In genomic region chr10:80196167-80196566, GRCm38 (mm10) we compare ENCODE assay signal across 27 mouse cellular contexts. TPM values are rescaled to one million over a fixed set of nuclear protein-coding genes. Genes with fewer than 3 reads are reported as not detected.
DNase-seq lines count a peak whose midpoint lies in the region; ATAC-seq and TF ChIP-seq lines count a peak whose summit lies in the region.
"Had no signal": no experiment of that assay in that cellular context is flagged by ENCODE, and none has a peak within 500 bp of the region (broad histone marks: within the 10 kb centered on the region; RNA-seq: fewer than 3 reads in every experiment).

No protein-coding gene starts in this region.

- ATAC-seq in forebrain, postnatal 0 days: no peak
- ATAC-seq in hindbrain, embryonic 11.5 days (ENCODE audit: low FRiP score): no peak
- no peak for ATAC-seq in midbrain, embryonic 11.5 days (ENCODE audit: low FRiP score)
- ATAC-seq in midbrain, embryonic 15.5 days (replicated peaks): no peak
- ATAC-seq: CD4-positive, CD25-positive, alpha-beta regulatory T cell, adult 4 months; forebrain, embryonic 14.5 days had no signal

- H3K27me3 ChIP-seq in forebrain, embryonic 10.5 days (ENCODE audit: poor library complexity, severe bottlenecking): peaks cover 66% of the 10 kb centered on the region
- H3K27me3 ChIP-seq in forebrain, postnatal 0 days (ENCODE audit: insufficient read depth, low read length): no peaks in the 10 kb centered on the region
- H3K27me3 ChIP-seq in hindbrain, embryonic 10.5 days (ENCODE audit: insufficient read depth, poor library complexity, severe bottlenecking): peaks cover 28% of the 10 kb centered on the region
- H3K27me3 ChIP-seq in hindbrain, embryonic 11.5 days (ENCODE audit: control insufficient read depth, insufficient read depth, low read length): peaks cover 2% of the 10 kb centered on the region; the same call in 1 of the 2 replicates
- peaks cover 4% of the 10 kb centered on the region; the same call in 1 of the 2 replicates for H3K27me3 ChIP-seq in midbrain, embryonic 11.5 days (ENCODE audit: control insufficient read depth, insufficient read depth, low read length)
- no peaks in the 10 kb centered on the region for H3K27me3 ChIP-seq in midbrain, embryonic 15.5 days (replicated peaks)
- H3K27me3 ChIP-seq: hindbrain, embryonic 15.5 days had no signal

- H3K4me3 ChIP-seq in forebrain, embryonic 10.5 days: peak overlapping the region; percentile 19; the same call in 1 of the 2 replicates
- H3K4me3 ChIP-seq in forebrain, postnatal 0 days (ENCODE audit: low read depth, low read length): no peak overlapping the region
- no peak overlapping the region for H3K4me3 ChIP-seq in hindbrain, embryonic 10.5 days
- H3K4me3 ChIP-seq in hindbrain, embryonic 11.5 days (ENCODE audit: low read depth, low read length): no peak overlapping the region
- no peak overlapping the region for H3K4me3 ChIP-seq in midbrain, embryonic 11.5 days (ENCODE audit: low read depth, low read length)
- no peak overlapping the region for H3K4me3 ChIP-seq in midbrain, embryonic 15.5 days
- H3K4me3 ChIP-seq: embryonic facial prominence, embryonic 13.5 days; erythroblast, embryonic 14.5 days; heart, embryonic 12.5 days; heart, embryonic 15.5 days; hindbrain, embryonic 12.5 days; hindbrain, embryonic 15.5 days had no signal

- H3K27ac ChIP-seq in forebrain, embryonic 10.5 days: peak overlapping the region; percentile 69; the same call in 1 of the 2 replicates
- no peak overlapping the region for H3K27ac ChIP-seq in forebrain, postnatal 0 days (ENCODE audit: low read depth, low read length)
- peak overlapping the region; percentile 82; the same call in 1 of the 2 replicates for H3K27ac ChIP-seq in hindbrain, embryonic 10.5 days
- no peak overlapping the region for H3K27ac ChIP-seq in hindbrain, embryonic 11.5 days (ENCODE audit: low read depth, low read length)
- H3K27ac ChIP-seq in midbrain, embryonic 11.5 days (ENCODE audit: low read depth, low read length): peak overlapping the region; percentile 53
- no peak overlapping the region for H3K27ac ChIP-seq in midbrain, embryonic 15.5 days
- H3K27ac ChIP-seq: embryonic facial prominence, embryonic 13.5 days; heart, embryonic 15.5 days; hindbrain, embryonic 12.5 days; hindbrain, embryonic 15.5 days had no signal

- no peak overlapping the region for H3K9ac ChIP-seq in forebrain, postnatal 0 days
- no peak overlapping the region for H3K9ac ChIP-seq in hindbrain, embryonic 11.5 days (ENCODE audit: low read depth, low read length)
- H3K9ac ChIP-seq in midbrain, embryonic 11.5 days (ENCODE audit: low read length): no peak overlapping the region; the same call in 1 of the 2 replicates
- H3K9ac ChIP-seq in midbrain, embryonic 15.5 days: no peak overlapping the region
- H3K9ac ChIP-seq: heart, embryonic 12.5 days; heart, embryonic 15.5 days; hindbrain, embryonic 12.5 days; hindbrain, embryonic 15.5 days had no signal

- H3K9me3 ChIP-seq in forebrain, embryonic 10.5 days: no peaks in the 10 kb centered on the region
- H3K9me3 ChIP-seq in forebrain, postnatal 0 days (ENCODE audit: low read length): no peaks in the 10 kb centered on the region
- H3K9me3 ChIP-seq in hindbrain, embryonic 10.5 days: no peaks in the 10 kb centered on the region
- no peaks in the 10 kb centered on the region for H3K9me3 ChIP-seq in hindbrain, embryonic 11.5 days (ENCODE audit: control insufficient read depth, low read length)
- H3K9me3 ChIP-seq in midbrain, embryonic 11.5 days (ENCODE audit: control insufficient read depth, low read length): no peaks in the 10 kb centered on the region
- H3K9me3 ChIP-seq in midbrain, embryonic 15.5 days: no peaks in the 10 kb centered on the region
- H3K9me3 ChIP-seq: embryonic facial prominence, embryonic 10.5 days; embryonic facial prominence, embryonic 13.5 days; heart, embryonic 12.5 days; heart, embryonic 15.5 days; hindbrain, embryonic 12.5 days; hindbrain, embryonic 15.5 days had no signal

- H3K36me3 ChIP-seq in forebrain, embryonic 10.5 days (replicated peaks): no peaks in the 10 kb centered on the region
- no peaks in the 10 kb centered on the region for H3K36me3 ChIP-seq in forebrain, postnatal 0 days (ENCODE audit: insufficient read depth)
- H3K36me3 ChIP-seq in hindbrain, embryonic 10.5 days: no peaks in the 10 kb centered on the region
- H3K36me3 ChIP-seq in hindbrain, embryonic 11.5 days (ENCODE audit: control insufficient read depth, insufficient read depth, low read length): no peaks in the 10 kb centered on the region
- no peaks in the 10 kb centered on the region for H3K36me3 ChIP-seq in midbrain, embryonic 11.5 days (ENCODE audit: control insufficient read depth, insufficient read depth, low read length)
- H3K36me3 ChIP-seq in midbrain, embryonic 15.5 days (replicated peaks): no peaks in the 10 kb centered on the region
- H3K36me3 ChIP-seq: embryonic facial prominence, embryonic 10.5 days; embryonic facial prominence, embryonic 13.5 days; heart, embryonic 12.5 days; heart, embryonic 15.5 days; hindbrain, embryonic 12.5 days; hindbrain, embryonic 15.5 days had no signal

- H3K4me1 ChIP-seq in forebrain, embryonic 10.5 days: peaks cover 63% of the 10 kb centered on the region
- no peaks in the 10 kb centered on the region for H3K4me1 ChIP-seq in forebrain, postnatal 0 days (ENCODE audit: insufficient read depth)
- peaks cover 66% of the 10 kb centered on the region for H3K4me1 ChIP-seq in hindbrain, embryonic 10.5 days (replicated peaks)
- peaks cover 5% of the 10 kb centered on the region; the same call in 1 of the 2 replicates for H3K4me1 ChIP-seq in hindbrain, embryonic 11.5 days (replicated peaks; ENCODE audit: control insufficient read depth, insufficient read depth, low read length)
- peaks cover 51% of the 10 kb centered on the region for H3K4me1 ChIP-seq in midbrain, embryonic 11.5 days (ENCODE audit: control insufficient read depth, insufficient read depth, low read length)
- peaks cover 8% of the 10 kb centered on the region; the same call in 1 of the 2 replicates for H3K4me1 ChIP-seq in midbrain, embryonic 15.5 days
- H3K4me1 ChIP-seq: embryonic facial prominence, embryonic 13.5 days; hindbrain, embryonic 15.5 days had no signal

- DNase-seq in forebrain, embryonic 10.5 days (ENCODE audit: extremely low spot score, low spot score): no peak
- DNase-seq in forebrain, postnatal 0 days: no peak
- no peak for DNase-seq in hindbrain, embryonic 10.5 days (ENCODE audit: low spot score)
- no peak for DNase-seq in hindbrain, embryonic 11.5 days (ENCODE audit: low spot score)
- no peak for DNase-seq in midbrain, embryonic 11.5 days (ENCODE audit: low spot score, missing footprints)
- peak; percentile 1 for DNase-seq in right cerebral cortex, postnatal 14 days
- DNase-seq in right cerebral cortex, postnatal 36 days (ENCODE audit: low spot score in 2 of 2): no peak
- DNase-seq: adrenal gland, postnatal 25 days; cerebellum, adult 11-12 months; cerebellum, adult 8-10 months; cerebellum, postnatal 10 days; cerebellum, postnatal 36 days; embryo, embryonic 11 days; gastrocnemius, postnatal 10 days; gastrocnemius, postnatal 36 days; heart, postnatal 10 days; heart, postnatal 36 days had no signal

- WGBS in forebrain, embryonic 10.5 days: 95% methylated on average over 1 of the region's 1 CpGs
- WGBS in forebrain, postnatal 0 days: 84% methylated on average over 1 of the region's 1 CpGs
- 79% methylated on average over 1 of the region's 1 CpGs for WGBS in hindbrain, embryonic 10.5 days
- 82% methylated on average over 1 of the region's 1 CpGs for WGBS in hindbrain, embryonic 11.5 days
- 74% methylated on average over 1 of the region's 1 CpGs for WGBS in midbrain, embryonic 11.5 days
- WGBS in midbrain, embryonic 15.5 days: 60% methylated on average over 1 of the region's 1 CpGs

- no peak overlapping the region for H3K4me2 ChIP-seq in forebrain, postnatal 0 days (ENCODE audit: low read depth)
- H3K4me2 ChIP-seq in hindbrain, embryonic 11.5 days (replicated peaks; ENCODE audit: low read depth, low read length): no peak overlapping the region
- H3K4me2 ChIP-seq in midbrain, embryonic 11.5 days: 0 out of 2 replicates have a peak overlapping the region, but pooled peaks have one; percentile 0
- no peak overlapping the region for H3K4me2 ChIP-seq in midbrain, embryonic 15.5 days
- H3K4me2 ChIP-seq: embryonic facial prominence, embryonic 13.5 days; heart, embryonic 12.5 days; heart, embryonic 15.5 days; hindbrain, embryonic 12.5 days; hindbrain, embryonic 15.5 days had no signal

- no peak for TF ChIP-seq CTCF in forebrain, postnatal 0 days (IDR thresholded peaks at IDR 0.05; ENCODE audit: low read depth)

RNA-seq across cellular contexts. Expression of gene Efna2, which starts 16.9 kb away (rescaled TPM):
- polyA plus RNA-seq in forebrain, embryonic 10.5 days (2016; fragmentation: Nextera tagmentation; extraction: Ambion mirVana): 23.2 and 24.2 TPM in 2 replicates
- 29.0 and 30.9 TPM in 2 replicates for total RNA-seq in forebrain, postnatal 0 days (2014; rRNA removed)
- polyA plus RNA-seq in forebrain, postnatal 0 days (2015; fragmentation: Nextera tagmentation; extraction: Ambion mirVana): 30.6 and 31.3 TPM in 2 replicates
- 41.3 and 43.7 TPM in 2 replicates for polyA plus RNA-seq in hindbrain, embryonic 10.5 days (2016; fragmentation: Nextera tagmentation; extraction: Ambion mirVana)
- polyA plus RNA-seq in hindbrain, embryonic 11.5 days (2014; fragmentation: Nextera tagmentation; extraction: Ambion mirVana): 24.8 and 34.2 TPM in 2 replicates
- polyA plus RNA-seq in midbrain, embryonic 11.5 days (2014; fragmentation: Nextera tagmentation; extraction: Ambion mirVana): 78.1 and 91.7 TPM in 2 replicates
- polyA plus RNA-seq in midbrain, embryonic 15.5 days (2015; fragmentation: Nextera tagmentation; extraction: Ambion mirVana): 53.4 and 54.6 TPM in 2 replicates

RNA-seq across cellular contexts. Expression of gene 1600002K03Rik, which starts 23.4 kb away (rescaled TPM):
- polyA plus RNA-seq in forebrain, embryonic 10.5 days (2016; fragmentation: Nextera tagmentation; extraction: Ambion mirVana): 9.8 and 10.7 TPM in 2 replicates
- total RNA-seq in forebrain, postnatal 0 days (2014; rRNA removed): 4.2 and 5.0 TPM in 2 replicates
- 5.0 and 6.0 TPM in 2 replicates for polyA plus RNA-seq in forebrain, postnatal 0 days (2015; fragmentation: Nextera tagmentation; extraction: Ambion mirVana)
- polyA plus RNA-seq in hindbrain, embryonic 10.5 days (2016; fragmentation: Nextera tagmentation; extraction: Ambion mirVana): 12.9 and 14.4 TPM in 2 replicates
- polyA plus RNA-seq in hindbrain, embryonic 11.5 days (2014; fragmentation: Nextera tagmentation; extraction: Ambion mirVana): 7.6 and 9.4 TPM in 2 replicates
- polyA plus RNA-seq in midbrain, embryonic 11.5 days (2014; fragmentation: Nextera tagmentation; extraction: Ambion mirVana): 8.0 and 8.7 TPM in 2 replicates
- polyA plus RNA-seq in midbrain, embryonic 15.5 days (2015; fragmentation: Nextera tagmentation; extraction: Ambion mirVana): 13.3 and 14.7 TPM in 2 replicates

RNA-seq across cellular contexts. Expression of gene Mum1, which starts 30.1 kb away (rescaled TPM):
- polyA plus RNA-seq in forebrain, embryonic 10.5 days (2016; fragmentation: Nextera tagmentation; extraction: Ambion mirVana): 89.4 and 98.3 TPM in 2 replicates
- total RNA-seq in forebrain, postnatal 0 days (2014; rRNA removed): 57.6 and 60.7 TPM in 2 replicates
- polyA plus RNA-seq in forebrain, postnatal 0 days (2015; fragmentation: Nextera tagmentation; extraction: Ambion mirVana): 41.1 and 50.4 TPM in 2 replicates
- polyA plus RNA-seq in hindbrain, embryonic 10.5 days (2016; fragmentation: Nextera tagmentation; extraction: Ambion mirVana): 63.6 and 102 TPM in 2 replicates
- polyA plus RNA-seq in hindbrain, embryonic 11.5 days (2014; fragmentation: Nextera tagmentation; extraction: Ambion mirVana): 49.4 and 57.3 TPM in 2 replicates
- 134 and 142 TPM in 2 replicates for polyA plus RNA-seq in midbrain, embryonic 11.5 days (2014; fragmentation: Nextera tagmentation; extraction: Ambion mirVana)
- polyA plus RNA-seq in midbrain, embryonic 15.5 days (2015; fragmentation: Nextera tagmentation; extraction: Ambion mirVana): 56.4 and 59.5 TPM in 2 replicates

RNA-seq across cellular contexts. Expression of gene Cirbp, which starts 30.4 kb away (rescaled TPM):
- 90.9 and 116 TPM in 2 replicates for polyA plus RNA-seq in forebrain, embryonic 10.5 days (2016; fragmentation: Nextera tagmentation; extraction: Ambion mirVana)
- 345 and 424 TPM in 2 replicates for total RNA-seq in forebrain, postnatal 0 days (2014; rRNA removed)
- 834 and 838 TPM in 2 replicates for polyA plus RNA-seq in forebrain, postnatal 0 days (2015; fragmentation: Nextera tagmentation; extraction: Ambion mirVana)
- polyA plus RNA-seq in hindbrain, embryonic 10.5 days (2016; fragmentation: Nextera tagmentation; extraction: Ambion mirVana): 95.3 and 153 TPM in 2 replicates
- 83.4 and 90.4 TPM in 2 replicates for polyA plus RNA-seq in hindbrain, embryonic 11.5 days (2014; fragmentation: Nextera tagmentation; extraction: Ambion mirVana)
- 81.5 and 87.1 TPM in 2 replicates for polyA plus RNA-seq in midbrain, embryonic 11.5 days (2014; fragmentation: Nextera tagmentation; extraction: Ambion mirVana)
- polyA plus RNA-seq in midbrain, embryonic 15.5 days (2015; fragmentation: Nextera tagmentation; extraction: Ambion mirVana): 364 and 392 TPM in 2 replicates

RNA-seq across cellular contexts. Expression of gene Midn, which starts 48.1 kb away (rescaled TPM):
- polyA plus RNA-seq in forebrain, embryonic 10.5 days (2016; fragmentation: Nextera tagmentation; extraction: Ambion mirVana): 19.1 and 19.8 TPM in 2 replicates
- total RNA-seq in forebrain, postnatal 0 days (2014; rRNA removed): 91.5 and 120 TPM in 2 replicates
- 19.3 and 21.3 TPM in 2 replicates for polyA plus RNA-seq in forebrain, postnatal 0 days (2015; fragmentation: Nextera tagmentation; extraction: Ambion mirVana)
- polyA plus RNA-seq in hindbrain, embryonic 10.5 days (2016; fragmentation: Nextera tagmentation; extraction: Ambion mirVana): 22.3 and 24.6 TPM in 2 replicates
- 66.7 and 67.1 TPM in 2 replicates for polyA plus RNA-seq in hindbrain, embryonic 11.5 days (2014; fragmentation: Nextera tagmentation; extraction: Ambion mirVana)
- polyA plus RNA-seq in midbrain, embryonic 11.5 days (2014; fragmentation: Nextera tagmentation; extraction: Ambion mirVana): 66.0 and 71.3 TPM in 2 replicates
- polyA plus RNA-seq in midbrain, embryonic 15.5 days (2015; fragmentation: Nextera tagmentation; extraction: Ambion mirVana): 29.5 and 29.9 TPM in 2 replicates

Comparison
In these comparisons a context has a peak if more than half of its experiments do, and no peak if none do; other contexts are left out.
1. H3K27ac ChIP-seq: peak in forebrain, embryonic 10.5 days (single experiment), hindbrain, embryonic 10.5 days (single experiment) and midbrain, embryonic 11.5 days (single experiment); none in forebrain, postnatal 0 days (single experiment), hindbrain, embryonic 11.5 days (single experiment) and midbrain, embryonic 15.5 days (single experiment).